Mouse (Mus musculus): ENCODE measurements around the gene Zswim1. TPM values are rescaled to one million over a fixed set of nuclear protein-coding genes. Genes with fewer than 3 reads are reported as not detected.
A peak's percentile ranks its signal among the peaks of the same experiment; 100 is the strongest.
"Not testable (repeated sequence)": the region's sequence is repeated elsewhere in the genome, so short reads cannot be mapped to it uniquely, and the experiment has no call there.

The Zswim1 gene
- total RNA-seq, 2 experiments from 2014 or later, result 17.5 to 17.8 TPM

- intact Hi-C loops (cut with DNase I), result no loop called here
- DNase-seq, result no peak
Measured at GRCm38 (mm10) chr2:164825521-164825920, 3.0 kb downstream of the Zswim1 start.

GRCm38 (mm10) chr2:164827146-164827850 lies 4.8 kb downstream of the Zswim1 start:
- DNase-seq, result no peak
- intact Hi-C loops (cut with DNase I), result no loop called here

- intact Hi-C loops (cut with DNase I), result no loop called here
- DNase-seq, result no peak
Measured at GRCm38 (mm10) chr2:164828437-164828836, 6.0 kb downstream of the Zswim1 start, which contains the start of gene Spata25. TSS of gene Spata25 (minus strand) at chr2:164828537.

GRCm38 (mm10) chr2:164829090-164829489 lies 6.6 kb downstream of the Zswim1 start:
- intact Hi-C loops (cut with DNase I), result no loop called here
- no peak for DNase-seq

GRCm38 (mm10) chr2:164831029-164831428 lies 8.5 kb downstream of the Zswim1 start:
- intact Hi-C loops (cut with DNase I), result no loop called here
- DNase-seq, result no peak

- intact Hi-C loops (cut with DNase I), result no loop called here
- DNase-seq, result peak; percentile 62
Measured at GRCm38 (mm10) chr2:164832032-164832747, 9.7 kb downstream of the Zswim1 start.

GRCm38 (mm10) chr2:164832748-164833301 lies 10.3 kb downstream of the Zswim1 start, which contains the start of gene Ctsa:
TSS of gene Ctsa (plus strand) at chr2:164832873.
- peak; percentile 75 for DNase-seq
- intact Hi-C loops (cut with DNase I), result no loop called here

GRCm38 (mm10) chr2:164833314-164833959 lies 11.0 kb downstream of the Zswim1 start, which contains the start of gene Neurl2:
TSS of gene Neurl2 (minus strand) at chr2:164833456.
- peak; percentile 92 for DNase-seq
- intact Hi-C loops (cut with DNase I), result no loop called here

- DNase-seq, result no peak
- intact Hi-C loops (cut with DNase I), result no loop called here
Measured at GRCm38 (mm10) chr2:164834531-164834930, 12.0 kb downstream of the Zswim1 start.

- intact Hi-C loops (cut with DNase I), result no loop called here
- DNase-seq, result no peak
Measured at GRCm38 (mm10) chr2:164835164-164835563, 12.7 kb downstream of the Zswim1 start.

GRCm38 (mm10) chr2:164845782-164846181 lies 23.3 kb downstream of the Zswim1 start:
- no peak for DNase-seq
- intact Hi-C loops (cut with DNase I), result no loop called here

- intact Hi-C loops (cut with DNase I), result no loop called here
- DNase-seq, result no peak
Measured at GRCm38 (mm10) chr2:164850061-164850460, 27.6 kb downstream of the Zswim1 start.

GRCm38 (mm10) chr2:164855572-164855971 lies 33.1 kb downstream of the Zswim1 start:
- DNase-seq; intact Hi-C loops (cut with DNase I): not testable (repeated sequence)

GRCm38 (mm10) chr2:164856309-164857100 lies 34.0 kb downstream of the Zswim1 start:
- intact Hi-C loops (cut with DNase I), result loop anchor here (2.0 kb wide), 1 partner anchor 20 kb away; no protein-coding TSS in a partner anchor
- DNase-seq, result no peak

GRCm38 (mm10) chr2:164857101-164857821 lies 34.8 kb downstream of the Zswim1 start, which contains the start of gene Pltp:
TSS of gene Pltp (minus strand) at chr2:164857711.
- DNase-seq, result peak; percentile 71
- intact Hi-C loops (cut with DNase I), result loop anchor here (2.0 kb wide), 1 partner anchor 20 kb away; no protein-coding TSS in a partner anchor

GRCm38 (mm10) chr2:164857842-164858553 lies 35.5 kb downstream of the Zswim1 start:
- intact Hi-C loops (cut with DNase I), result loop anchor here (2.0 kb wide), 1 partner anchor 19 kb away; no protein-coding TSS in a partner anchor
- DNase-seq, result no peak

GRCm38 (mm10) chr2:164859155-164859554 lies 36.7 kb downstream of the Zswim1 start:
- DNase-seq, result no peak
- intact Hi-C loops (cut with DNase I), result no loop called here

GRCm38 (mm10) chr2:164859640-164860432 lies 37.4 kb downstream of the Zswim1 start:
- intact Hi-C loops (cut with DNase I), result no loop called here

More at GRCm38 (mm10) chr2:164859640-164860432, 37.4 kb downstream of the Zswim1 start:
- DNase-seq, result no peak
